Mouse (Mus musculus) layer of hippocampus, adult 18-20 months (tissue): ENCODE measurements around the gene Masp2. TPM values are rescaled to one million over a fixed set of nuclear protein-coding genes. Genes with fewer than 3 reads are reported as not detected.

Experiments
- total RNA-seq, 2 experiments: library from RNA; stranded (reverse); gene quantifications; 2 replicates each; pipeline ENCODE4 v1.2.3; 2021

Masp2 gene
- total RNA-seq, 2 experiments from 2014 or later: 3.4 to 3.9 TPM

Other genes with a start within 250 kb of the Masp2 start
- gene Ubiad1, start 157.8 kb upstream of the Masp2 start, total RNA-seq: 1 to 10 TPM; 7.5 to 8.5 TPM
- 10 to 100 TPM; 88.9 to 90.7 TPM for gene Mtor, start 153.9 kb upstream of the Masp2 start, total RNA-seq
- under 1 TPM; 0.27 to 0.36 TPM for gene Angptl7, start 102.1 kb upstream of the Masp2 start, total RNA-seq
- gene Exosc10, start 44.1 kb upstream of the Masp2 start, total RNA-seq: 10 to 100 TPM; 47.7 to 51.5 TPM
- gene Srm, start 11.1 kb upstream of the Masp2 start, total RNA-seq: 10 to 100 TPM; 70.4 to 71.7 TPM
- gene Tardbp, start 24.5 kb downstream of the Masp2 start, total RNA-seq: 100 to 1,000 TPM; 195 to 227 TPM
- not detected for gene Gm572, start 40.8 kb downstream of the Masp2 start, total RNA-seq
- gene Casz1, start 201.9 kb downstream of the Masp2 start, total RNA-seq: under 1 TPM; 0.61 to 0.62 TPM